Mouse (Mus musculus) liver, embryonic 12.5 days (tissue): ENCODE results near the gene Asb9. TPM values are rescaled to one million over a fixed set of nuclear protein-coding genes. Genes with fewer than 3 reads are reported as not detected.

ENCODE experiments used
- ATAC-seq: fragments of 200-750 bp; cut with Nextera tagmentation; 2 replicates; pipeline ENCODE4 v1.8.0; 2017; ENCODE audit warnings: moderate number of reproducible peaks, mild to moderate bottlenecking, moderate library complexity
- H3K27ac ChIP-seq: fragments of 300-500 bp; sonication (generic); 2 replicates; pipeline ENCODE4 v1.5.1; 2016; ENCODE audit warnings: mild to moderate bottlenecking
- H3K27me3 ChIP-seq: fragments of 300-500 bp; sonication (generic); replicated peaks from 2 replicates; pipeline ENCODE4 v1.6.1; 2016; ENCODE audit warnings: mild to moderate bottlenecking, moderate library complexity
- H3K36me3 ChIP-seq: fragments of 300-500 bp; sonication (generic); 2 replicates; pipeline ENCODE4 v1.6.1; 2016; ENCODE audit warnings: mild to moderate bottlenecking, moderate library complexity
- H3K4me1 ChIP-seq: fragments of 300-500 bp; sonication (generic); 2 replicates; pipeline ENCODE4 v1.6.1; 2016
- H3K4me2 ChIP-seq: fragments of 300-500 bp; sonication (generic); 2 replicates; pipeline ENCODE4 v1.6.1; 2016; ENCODE audit warnings: mild to moderate bottlenecking, moderate library complexity
- H3K4me3 ChIP-seq: fragments of 300-500 bp; sonication (generic); 2 replicates; pipeline ENCODE4 v1.5.1; 2016; ENCODE audit warnings: mild to moderate bottlenecking, moderate library complexity
- H3K9ac ChIP-seq: fragments of 300-500 bp; sonication (generic); 2 replicates; pipeline ENCODE4 v1.6.1; 2016; ENCODE audit warnings: mild to moderate bottlenecking, moderate library complexity
- H3K9me3 ChIP-seq: fragments of 300-500 bp; sonication (generic); replicated peaks from 2 replicates; pipeline ENCODE4 v1.6.1; 2016; ENCODE audit warnings: mild to moderate bottlenecking, moderate library complexity
- WGBS: fragments of 180-500 bp; shearing (Covaris S2); methylation state at CpG from one replicate; pipeline ENCODE4 v1.1.7; 2016; ENCODE audit not compliant: insufficient replicate concordance; 5-methylcytosine and 5-hydroxymethylcytosine counted together
- polyA plus RNA-seq: library from polyadenylated mRNA; unstranded; fragments of >200 nt; fragmentation: Nextera tagmentation; extraction: Ambion mirVana; gene quantifications from 2 replicates; pipeline ENCODE4 v1.2.1, GENCODE M21; 2016

Asb9 gene
- polyA plus RNA-seq: not detected in 2 replicates

- Histone ChIP-seq H3K4me3 (no peak within 1 kb of the TSS), H3K9ac (no peak within 1 kb of the TSS), H3K4me2 (no peak within 1 kb of the TSS), H3K27me3 (no peaks in the 10 kb centered on the region), H3K27ac (no peak within 1 kb of the TSS), H3K4me1 (no peaks in the 10 kb centered on the region), H3K9me3 (no peaks in the 10 kb centered on the region), H3K36me3 (no peaks in the 10 kb centered on the region)
- WGBS: 67% methylated on average over 10 of the region's 10 CpGs
- ATAC-seq: no peak
Observed at GRCm38 (mm10) chrX:164505709-164506498, at the start of gene Asb9. Gene Asb9, plus strand, starts transcription at chrX:164506327.

GRCm38 (mm10) chrX:164459205-164459878, 46.8 kb upstream of the Asb9 start:
- no peaks in the 10 kb centered on the region for H3K4me1 ChIP-seq
- H3K36me3 ChIP-seq: no peaks in the 10 kb centered on the region
- H3K9ac ChIP-seq: no peak overlapping the region
- H3K4me3 ChIP-seq: no peak overlapping the region
- no peak overlapping the region for H3K4me2 ChIP-seq
- H3K27ac ChIP-seq: no peak overlapping the region
- 51% methylated on average over 6 of the region's 6 CpGs for WGBS
- H3K27me3 ChIP-seq: no peaks in the 10 kb centered on the region
- no peaks in the 10 kb centered on the region for H3K9me3 ChIP-seq
- no peak for ATAC-seq

GRCm38 (mm10) chrX:164502258-164502657, 3.9 kb upstream of the Asb9 start:
- no peaks in the 10 kb centered on the region for H3K27me3 ChIP-seq
- H3K4me2 ChIP-seq: no peak overlapping the region
- H3K36me3 ChIP-seq: no peaks in the 10 kb centered on the region
- H3K27ac ChIP-seq: no peak overlapping the region
- H3K4me3 ChIP-seq: no peak overlapping the region
- no peak for ATAC-seq
- no peak overlapping the region for H3K9ac ChIP-seq
- no peaks in the 10 kb centered on the region for H3K4me1 ChIP-seq
- no peaks in the 10 kb centered on the region for H3K9me3 ChIP-seq
- WGBS: 51% methylated on average over 2 of the region's 2 CpGs

GRCm38 (mm10) chrX:164507068-164507467, 941 bp downstream of the Asb9 start:
- Histone ChIP-seq H3K4me2 (no peak overlapping the region), H3K9ac (no peak overlapping the region), H3K36me3 (no peaks in the 10 kb centered on the region), H3K27ac (no peak overlapping the region), H3K4me1 (no peaks in the 10 kb centered on the region), H3K4me3 (no peak overlapping the region), H3K9me3 (no peaks in the 10 kb centered on the region), H3K27me3 (no peaks in the 10 kb centered on the region)
- ATAC-seq: no peak
- WGBS: 72% methylated on average over 4 of the region's 4 CpGs

- Histone ChIP-seq H3K4me1 (no peaks in the 10 kb centered on the region), H3K4me3 (no peak overlapping the region), H3K9ac (no peak overlapping the region), H3K36me3 (no peaks in the 10 kb centered on the region), H3K27me3 (no peaks in the 10 kb centered on the region), H3K9me3 (no peaks in the 10 kb centered on the region), H3K27ac (no peak overlapping the region), H3K4me2 (no peak overlapping the region)
- WGBS: 43% methylated on average over 3 of the region's 3 CpGs
- ATAC-seq: no peak
Observed at GRCm38 (mm10) chrX:164508728-164509127, 2.6 kb downstream of the Asb9 start.

DNA sequence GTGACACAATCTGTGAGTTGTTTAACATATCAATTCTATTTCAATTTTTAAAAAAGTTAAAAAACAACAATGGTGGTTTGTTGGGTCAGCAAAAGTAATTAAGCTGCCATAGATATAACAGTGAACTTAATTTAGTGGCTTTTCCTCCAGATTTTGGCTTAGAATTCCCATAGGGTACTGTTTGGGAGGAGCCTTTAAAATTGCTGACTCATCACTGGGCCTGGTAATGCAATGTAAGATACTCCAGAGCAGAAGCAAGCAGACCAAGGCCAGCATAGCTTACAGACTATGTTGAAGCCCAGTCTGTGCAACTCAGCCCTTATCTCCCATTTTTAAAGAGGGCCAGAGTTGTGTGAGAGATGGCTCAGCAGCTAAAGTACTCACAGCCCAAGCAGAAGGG, 16.0 kb downstream of the Asb9 start:
- H3K27ac ChIP-seq: no peak overlapping the region
- H3K9ac ChIP-seq: no peak overlapping the region
- H3K36me3 ChIP-seq: no peaks in the 10 kb centered on the region
- H3K4me2 ChIP-seq: no peak overlapping the region
- no peaks in the 10 kb centered on the region for H3K9me3 ChIP-seq
- H3K4me3 ChIP-seq: no peak overlapping the region
- no peaks in the 10 kb centered on the region for H3K4me1 ChIP-seq
- H3K27me3 ChIP-seq: no peaks in the 10 kb centered on the region
- ATAC-seq: no peak

DNA sequence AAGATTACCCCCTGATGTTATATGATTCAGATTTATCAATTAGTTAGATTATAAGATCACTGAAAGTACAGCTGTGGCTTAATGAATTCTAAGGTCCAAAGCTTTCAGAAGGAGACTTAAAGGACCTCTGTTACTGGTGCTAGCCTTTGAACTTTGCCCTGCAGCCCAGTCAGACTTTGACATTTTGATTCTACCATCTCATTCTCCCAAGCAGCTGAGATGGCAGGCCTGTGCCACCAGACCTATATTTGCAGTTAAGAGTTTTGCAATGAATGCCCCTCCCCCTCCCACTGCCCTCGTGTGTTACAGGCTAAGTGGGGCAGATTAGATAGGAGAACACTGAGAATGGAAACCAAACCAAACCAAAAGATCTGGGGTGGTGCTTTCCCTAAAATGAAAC, 20.4 kb downstream of the Asb9 start:
- no peak overlapping the region for H3K9ac ChIP-seq
- H3K36me3 ChIP-seq: no peaks in the 10 kb centered on the region
- H3K27me3 ChIP-seq: no peaks in the 10 kb centered on the region; the same call in 1 of the 2 replicates
- no peak for ATAC-seq
- no peaks in the 10 kb centered on the region for H3K9me3 ChIP-seq
- no peak overlapping the region for H3K4me2 ChIP-seq
- no peaks in the 10 kb centered on the region for H3K4me1 ChIP-seq
- H3K4me3 ChIP-seq: no peak overlapping the region
- H3K27ac ChIP-seq: no peak overlapping the region
- 21% methylated on average over 1 of the region's 1 CpGs for WGBS

DNA sequence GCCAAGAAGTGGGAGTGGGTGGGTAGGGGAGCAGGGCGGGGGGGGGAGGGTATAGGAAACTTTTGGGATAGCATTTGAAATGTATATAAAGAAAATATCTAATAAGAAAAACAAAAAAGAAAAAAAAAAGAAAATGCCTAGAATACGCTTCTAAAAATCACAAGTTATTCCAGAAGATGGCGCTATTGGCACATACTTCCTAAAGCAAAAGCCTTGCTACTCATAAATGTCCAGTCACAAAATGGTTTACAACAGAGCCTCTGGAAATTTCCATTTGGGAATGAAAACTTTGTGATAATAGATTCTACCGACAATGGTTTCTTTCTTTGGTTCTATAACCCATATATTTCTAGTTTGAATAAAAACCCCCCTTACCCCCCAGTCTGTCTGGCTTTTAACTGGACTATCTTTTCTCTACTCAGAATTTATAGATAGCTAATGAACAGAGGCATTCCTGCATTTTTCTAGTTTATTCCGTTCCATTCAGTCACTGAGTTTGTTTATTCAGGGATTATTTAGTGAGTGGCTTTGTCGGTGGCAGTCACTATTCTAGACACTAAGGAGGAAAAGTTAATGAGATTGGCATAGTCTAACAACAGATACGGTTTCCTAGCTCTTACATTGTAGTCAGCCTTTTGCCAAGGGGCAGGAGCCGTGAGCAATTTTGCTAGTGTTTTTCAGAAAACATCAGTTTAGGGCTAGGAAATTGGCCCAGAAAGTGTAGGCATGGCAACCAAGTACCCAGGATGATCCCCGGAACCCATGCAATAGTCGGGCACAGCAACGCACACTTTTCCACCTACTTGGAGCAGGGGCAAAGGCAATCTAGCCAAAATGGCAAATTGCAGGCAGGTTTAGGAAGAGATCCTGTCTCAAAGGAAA, 35.5 kb downstream of the Asb9 start:
- no peaks in the 10 kb centered on the region for H3K27me3 ChIP-seq
- H3K9ac ChIP-seq: no peak overlapping the region
- no peak overlapping the region for H3K27ac ChIP-seq
- WGBS: 48% methylated on average over 11 of the region's 11 CpGs
- H3K4me1 ChIP-seq: no peaks in the 10 kb centered on the region
- H3K36me3 ChIP-seq: no peaks in the 10 kb centered on the region
- no peak overlapping the region for H3K4me3 ChIP-seq
- no peak for ATAC-seq
- no peaks in the 10 kb centered on the region for H3K9me3 ChIP-seq
- no peak overlapping the region for H3K4me2 ChIP-seq

DNA sequence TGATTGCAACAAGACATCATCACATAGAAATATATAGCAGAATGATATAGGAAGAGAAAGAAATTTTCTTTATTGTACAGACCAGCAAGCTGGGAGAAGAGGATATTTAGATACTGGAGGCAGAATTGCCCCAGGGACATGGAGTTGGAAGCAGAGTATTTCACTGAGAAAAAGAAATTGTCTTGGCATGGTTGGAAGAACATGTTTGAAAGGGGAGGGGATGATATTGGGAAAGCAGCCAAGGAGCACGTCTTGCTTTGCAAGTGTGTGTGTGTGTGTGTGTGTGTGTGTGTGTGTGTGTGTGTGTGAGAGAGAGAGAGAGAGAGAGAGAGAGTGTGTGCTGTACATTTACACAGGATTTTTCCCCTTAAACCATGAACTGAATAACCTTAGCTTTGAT, 64.1 kb downstream of the Asb9 start:
- no peak overlapping the region for H3K9ac ChIP-seq
- H3K27me3 ChIP-seq: no peaks in the 10 kb centered on the region
- no peak for ATAC-seq
- no peak overlapping the region for H3K27ac ChIP-seq
- H3K4me3 ChIP-seq: no peak overlapping the region
- H3K4me1 ChIP-seq: no peaks in the 10 kb centered on the region
- no peak overlapping the region for H3K4me2 ChIP-seq
- whole genome bisulfite sequencing: 89% methylated on average over 1 of the region's 1 CpGs
- no peaks in the 10 kb centered on the region for H3K36me3 ChIP-seq
- H3K9me3 ChIP-seq: no peaks in the 10 kb centered on the region

DNA sequence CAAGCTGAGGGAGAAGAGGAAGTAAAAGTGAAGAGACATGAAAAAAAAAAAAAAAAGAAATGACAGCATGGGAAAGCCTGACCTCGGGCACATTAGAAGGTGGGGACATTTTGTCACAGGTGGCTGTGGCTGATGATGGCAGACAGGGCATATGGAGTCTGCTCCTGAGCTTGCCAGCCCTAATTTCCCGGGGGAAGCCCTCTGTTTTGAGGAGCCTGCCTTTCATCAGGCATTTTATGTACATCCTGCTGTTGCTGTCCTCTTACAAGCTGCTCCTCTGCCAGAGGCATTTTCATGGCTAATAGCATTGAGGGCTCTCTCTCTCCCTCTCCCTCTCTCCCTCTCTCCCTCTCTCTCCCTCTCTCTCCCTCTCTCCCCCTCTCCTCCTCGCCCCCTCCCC, 70.8 kb downstream of the Asb9 start:
- Histone ChIP-seq H3K9ac (no peak overlapping the region), H3K4me1 (no peaks in the 10 kb centered on the region), H3K4me2 (no peak overlapping the region), H3K9me3 (no peaks in the 10 kb centered on the region), H3K27ac (no peak overlapping the region), H3K36me3 (no peaks in the 10 kb centered on the region), H3K27me3 (no peaks in the 10 kb centered on the region), H3K4me3 (no peak overlapping the region)
- 45% methylated on average over 2 of the region's 3 CpGs for WGBS
- ATAC-seq: no peak
